Mouse (Mus musculus) ES-Bruce4 (cell line): ENCODE results near the gene Garnl3.

ENCODE experiments used
- CTCF ChIP-seq: IDR thresholded peaks from one replicate; pipeline ENCODE4 v1.8.1; 2011; ENCODE audit warnings: low read depth, low read length
- POLR2A ChIP-seq: IDR thresholded peaks from one replicate; pipeline ENCODE4 v1.8.1; 2011; ENCODE audit warnings: low read length; ENCODE audit not compliant: insufficient read depth

DNA sequence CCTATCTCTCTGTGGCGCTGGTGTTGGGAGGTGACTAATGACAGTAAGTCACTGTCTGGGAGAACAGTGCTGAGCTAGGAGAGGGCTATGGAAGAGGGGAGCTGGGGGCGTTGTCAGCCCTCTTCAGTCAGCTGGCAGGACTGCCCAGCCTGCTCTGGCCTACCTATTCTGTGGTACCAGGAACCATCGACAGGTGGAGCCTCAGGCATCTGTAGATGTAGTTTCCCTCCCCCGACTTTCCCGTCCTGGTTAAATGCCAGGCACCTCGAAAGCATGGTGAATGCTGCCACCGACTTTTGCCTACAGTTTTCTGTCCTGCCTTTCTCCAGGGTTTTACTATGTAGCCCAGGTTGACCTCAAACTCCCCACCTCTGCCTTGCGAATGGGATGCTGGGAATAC, 174.1 kb downstream of the Garnl3 start:
- TF ChIP-seq POLR2A (no peak), CTCF (peak; percentile 32)
